19 mouse cellular contexts compared by ENCODE assay signal in the genomic region with DNA sequence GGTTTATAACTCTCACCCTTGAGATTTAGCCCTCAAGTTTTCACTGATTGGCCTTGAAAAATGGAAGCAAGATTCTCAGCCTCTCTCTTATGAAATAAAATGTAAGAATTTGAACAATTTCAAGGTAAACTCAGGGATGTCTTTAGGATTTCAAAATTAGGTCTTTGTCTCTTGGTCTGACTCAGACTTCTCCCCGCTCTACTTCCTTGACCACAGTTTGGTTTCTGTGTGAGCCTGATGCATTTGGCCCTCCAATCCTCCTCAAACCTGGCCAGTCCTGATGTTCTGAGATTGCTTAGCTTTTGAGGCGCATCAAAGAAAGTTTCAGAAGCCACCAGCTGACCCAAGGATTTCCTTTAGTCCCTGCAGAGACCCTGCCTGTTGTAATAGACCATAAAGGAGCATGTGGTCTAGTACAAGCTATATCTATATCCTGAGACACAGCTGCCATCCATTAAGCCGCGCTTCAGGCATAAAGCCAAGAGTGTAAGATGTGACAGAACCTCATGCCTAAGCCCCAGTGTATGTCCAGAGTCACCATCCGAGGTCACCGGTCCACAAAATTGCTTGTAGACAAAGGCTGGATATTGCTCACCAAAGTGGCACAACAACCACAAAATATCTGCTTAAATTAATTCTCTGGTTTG.
A peak's percentile ranks its signal among the peaks of the same experiment; 100 is the strongest.
DNase-seq lines count a peak whose midpoint lies in the region; ATAC-seq lines count a peak whose summit lies in the region.
"Had no signal": no experiment of that assay in that cellular context is flagged by ENCODE, and none has a peak within 500 bp of the region (broad histone marks: within the 10 kb centered on the region; RNA-seq: fewer than 3 reads in every experiment).

No protein-coding gene starts in this region.

- no peaks in the 10 kb centered on the region for H3K27me3 ChIP-seq in heart, embryonic 16.5 days (ENCODE audit: control insufficient read depth, insufficient read depth, low read length)
- H3K27me3 ChIP-seq in lung, embryonic 16.5 days (ENCODE audit: control insufficient read depth, insufficient read depth, low read depth, low read length) = no peaks in the 10 kb centered on the region
- no peaks in the 10 kb centered on the region for H3K27me3 ChIP-seq in limb, embryonic 10.5 days (ENCODE audit: low read depth, poor library complexity, severe bottlenecking)
- H3K27me3 ChIP-seq: embryonic facial prominence, embryonic 12.5 days; forebrain, embryonic 12.5 days; heart, embryonic 12.5 days; hindbrain, embryonic 13.5 days had no signal

- no peak overlapping the region for H3K4me3 ChIP-seq in heart, embryonic 16.5 days (ENCODE audit: low read length)
- H3K4me3 ChIP-seq in lung, embryonic 16.5 days (ENCODE audit: low read length) = no peak overlapping the region
- H3K4me3 ChIP-seq in limb, embryonic 10.5 days = no peak overlapping the region
- H3K4me3 ChIP-seq: embryonic facial prominence, embryonic 12.5 days; forebrain, embryonic 12.5 days; heart, embryonic 12.5 days; hindbrain, embryonic 13.5 days had no signal

- no peak for DNase-seq in heart, postnatal 14 days
- DNase-seq in lung, postnatal 25 days (ENCODE audit: low spot score) = no peak
- no peak for DNase-seq in limb, embryonic 10.5 days (ENCODE audit: low spot score)
- DNase-seq: adrenal gland, postnatal 10 days; cerebellum, adult 11-12 months; cerebellum, adult 9-11 months; cerebellum, postnatal 36 days; gastrocnemius, postnatal 10 days; heart, postnatal 10 days had no signal

- H3K4me1 ChIP-seq in heart, embryonic 16.5 days (ENCODE audit: control insufficient read depth, insufficient read depth, low read length) = peaks cover 17% of the 10 kb centered on the region
- peaks cover 2% of the 10 kb centered on the region; the same call in 1 of the 2 replicates for H3K4me1 ChIP-seq in lung, embryonic 16.5 days (replicated peaks; ENCODE audit: control insufficient read depth, insufficient read depth, low read length)
- H3K4me1 ChIP-seq in limb, embryonic 10.5 days = peaks cover 18% of the 10 kb centered on the region; the same call in 1 of the 2 replicates
- H3K4me1 ChIP-seq: embryonic facial prominence, embryonic 12.5 days; forebrain, embryonic 12.5 days; hindbrain, embryonic 13.5 days had no signal

- H3K9me3 ChIP-seq in heart, embryonic 16.5 days (replicated peaks; ENCODE audit: control insufficient read depth, low read length) = no peaks in the 10 kb centered on the region
- H3K9me3 ChIP-seq in lung, embryonic 16.5 days (ENCODE audit: control insufficient read depth, low read length) = no peaks in the 10 kb centered on the region
- H3K9me3 ChIP-seq in limb, embryonic 10.5 days (replicated peaks) = no peaks in the 10 kb centered on the region
- H3K9me3 ChIP-seq: embryonic facial prominence, embryonic 12.5 days; forebrain, embryonic 12.5 days; G1E; heart, embryonic 12.5 days; hindbrain, embryonic 13.5 days had no signal

- no peaks in the 10 kb centered on the region for H3K36me3 ChIP-seq in heart, embryonic 16.5 days (ENCODE audit: control insufficient read depth, insufficient read depth)
- H3K36me3 ChIP-seq in lung, embryonic 16.5 days (ENCODE audit: control insufficient read depth, insufficient read depth, low read length) = no peaks in the 10 kb centered on the region
- no peaks in the 10 kb centered on the region for H3K36me3 ChIP-seq in limb, embryonic 10.5 days
- H3K36me3 ChIP-seq: embryonic facial prominence, embryonic 12.5 days; forebrain, embryonic 12.5 days; G1E; heart, embryonic 12.5 days; hindbrain, embryonic 13.5 days had no signal

- no peak overlapping the region for H3K9ac ChIP-seq in heart, embryonic 16.5 days (ENCODE audit: low read length)
- H3K9ac ChIP-seq in lung, embryonic 16.5 days (ENCODE audit: low read length) = no peak overlapping the region
- H3K9ac ChIP-seq: embryonic facial prominence, embryonic 12.5 days; forebrain, embryonic 12.5 days; heart, embryonic 12.5 days; hindbrain, embryonic 13.5 days had no signal

- H3K4me2 ChIP-seq in heart, embryonic 16.5 days (ENCODE audit: low read depth, low read length) = no peak overlapping the region
- H3K4me2 ChIP-seq in lung, embryonic 16.5 days (ENCODE audit: low read depth, low read length) = no peak overlapping the region
- H3K4me2 ChIP-seq: embryonic facial prominence, embryonic 12.5 days; forebrain, embryonic 12.5 days; heart, embryonic 12.5 days; hindbrain, embryonic 13.5 days had no signal

- intact Hi-C loops in heart, postnatal 14 days (cut with DNase I) = no loop called here

- 79% methylated on average over 6 of the region's 6 CpGs for WGBS in heart, embryonic 16.5 days
- 54% methylated on average over 6 of the region's 6 CpGs for WGBS in lung, embryonic 16.5 days
- WGBS in limb, embryonic 10.5 days = 86% methylated on average over 6 of the region's 6 CpGs

- 0 out of 2 replicates have a peak overlapping the region, but pooled peaks have one; percentile 2 for H3K27ac ChIP-seq in heart, embryonic 16.5 days (ENCODE audit: low read length)
- peak overlapping the region; percentile 23; the same call in 1 of the 2 replicates for H3K27ac ChIP-seq in lung, embryonic 16.5 days (ENCODE audit: low read length)
- peak overlapping the region; percentile 42; the same call in 1 of the 2 replicates for H3K27ac ChIP-seq in limb, embryonic 10.5 days
- H3K27ac ChIP-seq: embryonic facial prominence, embryonic 12.5 days; forebrain, embryonic 12.5 days; hindbrain, embryonic 13.5 days had no signal

- ATAC-seq in heart, embryonic 16.5 days (replicated peaks; ENCODE audit: extremely low read depth, insufficient read depth, low FRiP score) = no peak
- ATAC-seq in lung, embryonic 16.5 days (ENCODE audit: low read depth) = peak; percentile 60
- no peak for ATAC-seq in granulocyte monocyte progenitor cell, adult 5-6 weeks (replicated peaks; ENCODE audit: poor library complexity, severe bottlenecking)
- ATAC-seq: forebrain, embryonic 16.5 days; intestine, embryonic 16.5 days had no signal
